Mouse (Mus musculus) mouse embryonic stem cell (cell line): ENCODE data around the gene Fbxo27.
"Not testable (repeated sequence)": the region's sequence is repeated elsewhere in the genome, so short reads cannot be mapped to it uniquely, and the experiment has no call there.

Source experiments
- in situ Hi-C, 2 experiments: fragments of 300-500 bp; cut with MboI; formaldehyde crosslinking; loops; 1 replicate in 1 of 2; 3 replicates in 1 of 2; pipeline ENCODE4 v1.14.3; 2019 to 2020; ENCODE audit warnings: low sequenced_read_pairs in 2 of 2, low pct_unique_long_range_greater_than_20kb in 1 of 2, mixed read lengths in 1 of 2; ENCODE audit not compliant: unreplicated experiment in 1 of 2

The Fbxo27 gene

DNA sequence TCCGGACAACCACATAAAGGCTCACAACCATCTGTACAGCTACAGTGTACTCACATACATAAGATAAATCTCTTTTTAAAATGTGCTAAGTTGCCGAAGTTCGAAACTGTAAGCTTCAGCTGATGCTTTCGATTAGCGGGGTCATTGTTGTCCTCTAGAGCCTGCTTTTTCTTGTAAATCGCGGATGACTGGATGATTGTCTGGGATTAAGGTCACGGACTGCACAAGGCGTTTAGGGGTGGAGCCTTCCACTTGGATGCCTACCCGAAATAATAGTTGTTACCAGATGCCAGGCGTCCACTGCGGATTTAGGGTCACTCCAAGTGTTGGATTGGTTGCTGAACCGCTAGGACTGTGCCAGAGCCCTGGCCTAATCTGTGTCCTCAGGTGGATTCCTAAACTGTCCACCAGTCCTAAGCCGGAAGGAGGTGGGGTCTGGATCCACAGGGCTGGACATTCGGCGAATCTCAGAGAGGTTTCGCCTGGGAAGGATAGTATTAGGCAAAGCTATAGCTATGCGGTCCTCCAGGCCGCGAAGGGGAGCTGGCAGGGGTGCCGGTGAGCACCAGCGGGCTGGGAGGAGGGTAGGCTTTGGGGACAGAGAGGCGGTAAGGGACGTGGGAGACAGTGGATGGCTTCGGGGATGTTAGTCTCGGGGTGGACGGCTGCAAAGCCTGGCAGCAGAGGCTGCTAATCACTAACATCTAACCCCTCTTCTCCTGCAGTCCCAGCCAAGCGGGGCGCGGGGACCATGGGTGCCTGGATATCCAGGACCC, at the start of gene Fbxo27:
Gene Fbxo27, plus strand, starts transcription at position 305 of the 776 bp plus-strand sequence.
- in situ Hi-C loops: no loop called here

DNA sequence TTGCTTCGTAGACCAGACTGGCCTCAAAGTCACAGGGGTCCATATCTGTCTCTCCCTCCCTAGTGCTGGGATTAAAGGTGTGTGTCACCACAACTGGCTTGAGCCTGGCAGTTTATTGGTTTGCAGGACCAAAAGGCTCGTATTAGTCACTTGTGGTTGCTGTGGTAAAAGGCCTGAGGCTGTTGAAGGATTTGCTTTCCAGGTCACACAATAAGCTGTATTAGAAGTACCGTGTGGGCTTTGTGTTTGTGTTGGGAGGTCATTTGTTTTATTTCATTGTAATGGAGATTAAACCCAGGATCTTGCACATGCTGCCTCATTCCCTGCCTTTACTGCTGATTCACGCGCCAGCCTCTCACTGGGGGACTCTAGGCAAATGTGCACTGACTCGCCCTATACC, 47.3 kb upstream of the Fbxo27 start:
- in situ Hi-C loops: no loop called here

DNA sequence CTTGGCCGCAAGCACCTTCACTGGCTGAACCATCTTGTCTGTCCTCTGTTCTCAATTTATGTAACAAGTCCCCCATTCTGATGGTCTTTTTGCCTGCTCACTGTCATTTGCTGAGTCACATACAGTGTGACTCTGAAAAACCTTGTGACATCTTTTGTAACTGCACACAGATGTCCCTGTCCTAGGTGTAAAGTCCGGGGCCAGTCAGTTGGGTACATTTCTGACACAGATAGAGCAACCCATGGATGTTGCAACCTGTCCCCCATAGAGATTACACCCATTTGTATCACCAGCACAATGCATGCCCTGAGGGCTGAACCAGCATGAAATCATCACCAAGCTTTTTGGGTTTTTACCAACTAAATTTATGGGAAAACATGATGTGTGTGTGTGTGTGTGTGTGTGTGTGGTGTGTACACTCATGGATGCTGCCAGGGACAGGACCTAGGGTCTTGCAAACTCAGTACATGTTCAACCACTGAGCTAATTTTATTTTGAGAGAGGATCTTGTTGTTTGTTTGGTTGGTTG, 46.6 kb upstream of the Fbxo27 start:
- in situ Hi-C loops: no loop called here

DNA sequence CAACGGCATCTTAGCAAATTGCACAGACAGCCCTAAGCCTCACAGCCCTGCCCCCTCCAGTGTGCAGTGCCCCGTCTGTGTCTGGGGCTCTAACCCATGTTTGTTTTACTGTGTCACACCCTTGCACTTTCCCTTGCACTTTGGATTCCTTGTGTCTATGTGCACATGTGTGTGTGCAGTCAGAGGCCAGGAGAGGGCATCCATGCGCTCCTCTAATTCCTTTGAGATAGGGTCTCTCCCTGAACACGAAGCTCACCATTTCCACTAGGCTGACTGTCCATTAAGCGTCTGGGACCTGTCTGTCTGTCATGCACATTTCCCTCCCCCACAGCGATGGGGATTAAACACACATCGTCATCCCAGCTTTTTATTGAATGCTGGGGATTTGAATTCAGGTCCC, 45.6 kb upstream of the Fbxo27 start:
- in situ Hi-C loops: no loop called here

DNA sequence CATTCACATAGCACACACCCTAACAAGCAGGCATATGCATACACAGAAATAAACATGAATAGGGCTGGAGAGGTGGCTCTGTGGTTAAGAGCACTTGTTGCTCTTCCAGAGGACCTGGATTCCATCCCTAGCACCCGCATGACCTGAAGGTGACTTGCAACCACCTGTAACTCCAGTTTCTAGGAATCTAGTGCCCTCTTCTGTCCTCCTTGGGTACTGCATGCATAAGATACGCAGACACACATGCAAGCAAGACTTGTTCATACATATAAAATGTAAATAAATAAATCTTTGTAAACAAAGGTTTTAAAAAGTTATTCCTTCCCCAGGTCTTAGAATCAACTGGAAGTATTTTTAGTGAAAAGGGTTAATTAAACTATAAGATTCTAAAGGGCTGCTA, 41.5 kb upstream of the Fbxo27 start:
- in situ Hi-C loops: no loop called here

DNA sequence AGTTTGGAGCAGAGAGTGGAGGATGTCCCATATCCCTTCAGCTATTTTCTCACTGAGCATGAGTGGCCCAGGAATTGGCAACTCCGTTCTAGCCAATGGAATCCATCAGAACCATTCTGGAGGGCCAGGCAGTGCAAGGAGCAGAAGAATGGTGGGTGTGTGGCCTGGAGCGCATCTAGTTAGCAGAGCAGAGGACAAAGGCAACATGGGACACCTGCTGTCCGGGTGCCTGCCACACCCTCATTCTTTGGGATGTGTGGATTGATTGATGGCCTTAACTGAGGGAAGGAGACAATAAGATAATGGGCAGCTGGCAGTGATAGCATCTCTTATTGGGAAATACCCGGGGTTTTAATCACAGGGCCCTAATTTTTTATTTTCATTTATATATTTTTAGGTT, 36.2 kb upstream of the Fbxo27 start:
- in situ Hi-C loops: no loop called here

DNA sequence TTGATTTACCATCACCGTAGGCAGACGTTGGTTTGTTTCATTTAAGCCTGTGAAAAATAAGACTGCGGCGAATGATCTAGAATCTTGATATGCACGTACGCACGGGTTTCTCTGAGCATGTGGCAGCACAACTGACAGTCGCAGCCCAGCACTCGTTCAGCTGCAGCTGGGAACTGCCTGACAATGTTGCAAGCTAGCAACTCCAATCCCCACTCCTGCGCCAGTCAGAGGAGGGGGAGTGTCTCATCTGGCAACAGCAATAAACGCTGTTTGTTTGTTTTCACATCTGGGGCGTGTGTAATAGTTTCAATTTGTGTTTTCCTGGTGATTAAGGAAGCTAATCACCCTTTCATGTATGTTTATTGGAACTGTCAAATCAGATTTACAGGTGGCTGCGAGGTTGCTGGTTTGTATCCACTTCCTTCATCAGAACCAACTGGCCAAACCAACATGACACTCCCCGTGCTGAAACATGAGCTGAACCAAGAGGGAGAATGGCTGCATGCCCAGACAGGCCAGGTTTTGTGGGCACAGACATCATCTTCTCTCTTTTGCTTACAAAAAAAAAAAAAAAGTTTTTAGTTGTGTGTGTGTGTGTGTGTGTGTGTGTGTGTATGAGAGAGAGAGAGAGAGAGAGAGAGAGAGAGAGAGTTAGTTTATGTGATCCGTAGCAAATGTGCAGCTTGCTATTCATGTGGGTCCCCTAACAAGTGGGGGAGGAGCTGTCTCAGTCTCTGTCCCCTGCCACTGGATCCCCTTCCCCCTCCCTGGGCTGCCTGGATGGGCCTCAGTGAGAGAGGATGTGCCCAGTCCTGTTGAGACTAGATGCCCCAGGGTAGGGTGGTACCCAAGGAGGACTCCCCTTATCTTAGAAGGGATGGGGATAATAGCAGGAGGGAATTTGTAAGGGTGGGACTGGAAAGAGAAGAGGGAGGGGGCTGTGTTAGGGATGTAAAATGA, 26.7 kb upstream of the Fbxo27 start:
- in situ Hi-C loops: no loop called here

DNA sequence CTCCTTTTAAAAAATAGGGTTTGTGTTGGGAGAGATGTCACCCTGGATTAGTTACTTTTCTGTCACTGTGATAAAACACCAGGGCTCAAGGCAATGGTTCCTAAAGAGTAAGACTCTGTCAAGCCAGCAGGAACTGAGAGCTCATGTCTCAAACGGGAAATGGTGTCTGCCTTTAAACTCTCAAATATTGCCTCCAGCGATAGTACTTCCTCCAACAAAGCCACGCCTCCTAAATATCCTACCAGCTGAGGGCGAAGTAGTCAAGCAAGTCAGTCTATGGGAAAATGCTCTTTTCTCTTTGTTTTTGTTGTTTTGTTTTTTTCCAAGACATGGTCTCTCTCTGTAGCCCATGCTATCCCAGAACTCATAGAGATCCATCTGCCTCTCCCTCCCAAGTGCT, 21.5 kb upstream of the Fbxo27 start:
- in situ Hi-C loops: no loop called here

DNA sequence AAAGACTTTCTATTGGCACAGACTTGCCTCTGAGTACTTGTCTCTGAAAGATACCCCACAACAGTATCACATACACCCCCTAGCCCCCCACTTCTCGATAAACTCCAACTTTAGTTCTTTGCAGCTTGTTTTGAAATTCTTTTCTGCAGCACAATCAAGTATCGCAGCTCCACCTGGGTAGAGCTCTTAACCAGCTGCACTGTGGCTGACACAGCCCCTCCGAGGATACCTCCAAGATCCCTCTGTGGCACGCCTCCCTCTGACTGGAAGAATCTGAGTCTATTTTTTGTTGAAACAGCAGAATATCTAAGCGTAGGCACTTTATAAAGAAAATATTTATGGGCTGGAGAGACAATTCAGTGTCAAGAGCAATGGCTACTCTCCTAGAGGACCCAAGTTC, 20.4 kb upstream of the Fbxo27 start:
- in situ Hi-C loops: no loop called here

DNA sequence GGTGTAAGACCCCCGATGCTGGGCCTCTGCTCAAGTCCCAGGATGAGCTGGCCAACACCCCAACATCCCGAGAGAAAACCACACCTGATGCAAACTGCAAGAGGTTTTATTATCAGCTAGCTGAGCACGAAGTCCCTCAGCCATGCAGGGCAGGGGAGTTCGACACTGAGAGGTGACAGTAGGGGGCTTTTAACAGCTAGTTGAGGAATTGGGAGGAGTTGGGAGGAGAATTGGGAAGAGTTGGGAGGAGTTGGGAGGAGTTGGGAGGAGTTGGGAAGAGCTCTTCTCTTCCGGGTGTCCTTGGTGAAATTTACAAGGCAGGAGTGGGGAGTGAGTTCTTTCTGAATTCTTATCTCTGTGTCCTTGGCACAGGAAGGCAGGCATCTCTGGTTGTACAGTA, 19.9 kb upstream of the Fbxo27 start:
- in situ Hi-C loops: not testable (repeated sequence)

DNA sequence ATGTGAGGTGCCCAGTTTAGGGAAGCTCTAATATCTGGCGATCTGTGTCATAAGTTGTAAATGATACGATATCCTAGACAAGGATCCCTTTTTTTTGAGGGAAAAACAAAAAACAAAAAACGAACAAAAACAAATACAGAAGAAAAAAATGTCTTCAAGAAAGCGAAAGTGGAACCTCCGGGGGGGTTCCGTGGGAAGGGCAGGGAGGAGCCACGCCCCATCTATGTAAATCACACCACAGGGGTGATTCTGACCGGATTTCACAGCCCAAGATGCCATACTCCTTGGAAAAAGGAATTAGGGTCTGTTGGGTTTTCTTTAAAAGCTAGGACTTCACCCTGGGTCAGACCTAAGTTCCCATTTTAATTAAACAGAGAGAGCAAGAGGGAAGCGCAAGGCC, 17.7 kb upstream of the Fbxo27 start:
- in situ Hi-C loops: no loop called here

DNA sequence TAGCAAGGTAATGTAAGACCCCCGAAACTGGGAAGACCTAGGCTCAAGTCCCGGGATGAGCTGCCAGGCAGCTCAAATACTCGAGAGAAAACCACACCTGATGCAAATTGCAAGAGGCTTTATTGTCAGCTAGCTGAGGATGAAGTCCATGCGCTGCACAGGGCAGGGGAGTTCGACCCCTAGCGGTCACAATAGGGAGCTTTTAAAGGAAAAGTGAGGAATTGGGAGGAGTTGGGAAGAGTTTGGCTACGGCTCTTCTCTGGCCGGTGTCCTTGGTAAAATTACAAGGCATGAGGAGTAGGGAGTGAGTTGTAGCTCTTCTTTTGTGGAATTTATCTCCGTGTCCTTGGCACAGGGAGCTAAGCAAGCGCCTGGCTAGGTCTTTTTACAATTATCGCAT, 16.9 kb upstream of the Fbxo27 start:
- in situ Hi-C loops: no loop called here

DNA sequence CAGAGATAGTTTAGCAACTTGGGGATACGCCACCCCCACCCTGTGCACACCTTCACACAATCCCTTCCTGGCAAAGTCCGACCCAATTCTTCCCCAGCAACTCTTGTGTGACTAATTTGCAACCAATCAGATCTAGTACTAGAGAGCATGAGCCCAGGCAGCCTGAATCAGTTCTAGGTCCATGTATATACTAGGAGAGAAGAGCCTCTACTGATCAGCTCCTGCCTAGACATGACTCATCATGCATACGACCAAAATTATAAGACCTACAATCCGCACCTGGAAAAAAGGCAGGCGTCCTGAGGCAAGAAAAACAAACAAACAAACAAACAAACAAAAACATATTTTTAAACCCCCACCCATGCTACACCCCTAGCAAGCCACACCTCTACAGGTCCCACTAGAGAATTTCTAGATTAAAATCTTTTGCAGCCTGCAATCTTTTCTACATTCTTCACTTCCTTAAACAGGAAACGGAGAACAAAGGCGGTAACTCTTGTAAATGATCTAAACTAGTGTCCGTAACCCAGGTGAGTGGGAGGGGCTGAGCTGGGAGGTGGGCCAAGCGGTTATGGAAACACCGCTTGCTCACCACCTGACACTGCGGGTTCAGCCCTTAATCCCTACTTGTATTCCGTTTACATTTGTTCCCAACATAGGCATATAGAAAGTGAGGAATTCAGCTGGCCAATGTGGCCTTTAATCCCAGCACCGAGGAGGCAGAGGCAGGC, 15.7 kb upstream of the Fbxo27 start:
- in situ Hi-C loops: no loop called here

DNA sequence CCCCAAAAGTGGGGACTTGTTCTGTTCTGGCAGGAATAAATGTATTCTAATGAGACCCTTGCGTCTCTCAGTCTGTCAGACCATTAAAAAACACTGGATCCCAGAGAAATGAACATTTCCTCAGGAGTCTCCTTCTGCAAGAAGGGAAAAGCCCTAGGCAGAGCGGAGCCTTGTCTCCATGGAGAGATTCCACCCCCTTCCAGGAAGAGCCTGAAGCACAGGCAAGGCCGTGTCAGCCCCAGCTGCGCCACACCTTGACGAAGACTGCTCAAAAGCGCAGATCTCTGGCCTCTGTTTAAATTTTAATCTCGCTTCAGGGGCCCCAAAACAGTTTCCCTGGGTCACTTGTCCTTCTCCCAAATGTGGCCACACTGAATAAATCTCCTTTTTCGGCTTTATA, 15.0 kb upstream of the Fbxo27 start:
- in situ Hi-C loops: no loop called here

DNA sequence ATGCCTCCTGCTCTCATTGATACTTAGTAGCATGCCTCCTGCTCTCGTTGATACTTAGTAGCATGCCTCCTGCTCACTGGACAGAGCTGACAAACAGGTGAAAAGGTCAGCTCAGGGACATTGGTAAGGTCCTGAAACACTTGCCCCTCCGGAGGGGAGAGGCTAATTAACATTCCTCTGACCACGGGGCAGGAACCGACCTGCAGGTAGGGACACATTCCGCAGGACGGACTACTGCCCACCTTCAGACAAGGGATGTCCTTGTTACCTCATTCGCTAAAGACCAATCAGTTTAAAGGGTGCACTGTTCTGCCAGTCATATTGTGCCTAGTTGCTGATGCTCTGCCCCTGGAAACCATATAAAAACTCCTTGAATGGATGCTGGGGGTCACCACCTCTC, 1.6 kb upstream of the Fbxo27 start:
- in situ Hi-C loops: no loop called here

DNA sequence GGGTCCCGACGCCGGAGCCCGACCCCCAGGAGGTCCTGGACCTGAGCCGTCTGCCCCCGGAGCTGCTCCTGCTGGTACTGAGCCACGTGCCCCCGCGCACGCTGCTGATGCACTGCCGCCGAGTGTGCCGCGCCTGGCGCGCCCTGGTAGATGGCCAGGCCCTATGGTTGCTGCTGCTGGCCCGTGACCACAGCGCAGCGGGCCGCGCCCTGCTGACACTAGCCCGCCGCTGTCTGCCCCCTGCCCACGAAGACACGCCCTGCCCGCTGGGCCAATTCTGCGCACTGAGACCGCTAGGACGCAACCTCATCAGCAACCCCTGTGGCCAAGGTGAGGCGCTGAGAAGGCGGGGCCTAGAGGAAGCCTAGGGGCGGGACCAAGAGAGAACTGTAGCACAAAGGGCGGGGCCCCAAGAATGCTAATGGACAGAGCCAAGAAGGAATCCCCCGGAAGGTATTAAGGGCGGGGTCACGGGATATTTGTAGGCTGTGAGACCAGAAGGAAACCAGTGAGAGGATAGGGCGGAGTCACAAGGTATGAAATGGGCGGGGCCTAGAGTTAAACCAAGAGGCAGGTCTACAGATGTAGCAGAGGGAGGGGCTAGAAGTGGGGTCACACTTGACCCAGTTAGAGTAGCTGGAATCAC, 795 bp downstream of the Fbxo27 start:
- in situ Hi-C loops: no loop called here

DNA sequence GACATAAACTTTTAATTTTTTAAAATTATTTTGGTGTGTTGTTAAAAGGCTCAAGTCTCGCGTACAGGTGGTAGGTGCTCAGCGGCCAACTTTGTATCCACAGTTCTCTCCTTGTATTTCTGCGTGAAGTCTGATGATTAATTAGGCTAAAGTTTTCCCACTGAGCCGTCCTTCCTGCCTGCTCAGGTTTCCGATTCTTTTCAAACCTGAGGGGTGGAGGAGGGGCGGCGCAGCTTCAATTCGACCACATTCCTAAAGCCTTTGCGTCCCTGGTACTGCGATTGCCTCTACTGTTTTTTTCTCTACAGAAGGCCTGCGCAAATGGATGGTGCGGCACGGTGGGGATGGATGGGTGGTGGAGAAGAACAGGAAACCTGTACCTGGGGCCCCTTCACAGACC, 1.8 kb downstream of the Fbxo27 start:
- in situ Hi-C loops: no loop called here

DNA sequence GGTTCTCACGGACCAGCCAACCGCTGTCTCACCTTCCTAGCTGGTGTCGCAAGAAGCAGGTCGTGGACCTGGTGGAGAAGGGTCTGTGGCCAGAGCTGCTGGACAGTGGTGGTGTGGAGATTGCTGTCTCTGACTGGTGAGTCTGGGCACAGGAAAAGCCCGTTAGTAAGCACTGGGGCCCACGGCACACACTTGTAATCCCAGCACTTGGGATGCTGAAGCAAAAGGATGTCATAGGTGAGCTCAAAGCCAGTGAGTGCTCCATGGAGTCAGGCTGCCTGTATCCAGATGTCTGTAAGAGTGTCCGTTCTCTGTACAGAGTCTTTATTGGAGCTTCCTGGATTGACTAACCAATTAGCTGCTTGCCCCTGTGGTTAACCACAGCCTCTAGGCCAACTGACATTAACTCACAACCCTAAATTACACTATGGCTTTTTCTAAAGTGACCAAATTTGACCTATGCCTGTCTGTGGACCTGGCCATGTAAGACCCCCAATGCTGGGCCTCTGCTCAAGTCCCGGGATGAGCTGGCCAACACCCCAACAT, 2.4 kb downstream of the Fbxo27 start:
- in situ Hi-C loops: no loop called here
